Mouse (Mus musculus): ENCODE measurements at regions not wholly inside any gene's neighbourhood (a gene's known extent, or its start where the extent isn't known, plus 50 kb on each side); places are given as distances from the start of the nearest gene placed in this dataset.

DNA sequence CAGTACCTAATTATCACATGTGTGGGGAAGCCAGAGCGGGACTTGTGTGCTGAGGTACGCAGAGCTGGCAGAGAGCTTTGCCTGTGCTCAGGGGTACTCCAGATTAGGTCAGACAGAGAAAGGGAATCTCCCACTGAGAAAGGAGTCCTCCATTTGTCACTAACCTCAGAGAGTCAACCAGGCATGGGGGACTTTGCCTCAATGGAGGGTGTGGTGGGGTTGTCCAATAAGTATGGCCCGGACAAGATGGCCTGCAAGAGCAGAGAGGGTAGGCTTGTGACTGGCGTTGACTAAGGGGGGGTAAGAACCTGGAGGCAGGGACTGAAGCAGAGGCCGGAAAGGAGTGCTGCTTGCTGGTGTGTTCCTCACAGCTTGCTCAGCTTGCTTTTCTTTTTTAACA, 62.7 kb upstream of the Tns3 start:
- no peak overlapping the region for H3K27ac ChIP-seq (ENCODE audit: insufficient read depth, low read depth)
- no peaks in the 10 kb centered on the region for H3K9me3 ChIP-seq (replicated peaks; ENCODE audit: low read length)
- peaks cover 11% of the 10 kb centered on the region for H3K27me3 ChIP-seq (replicated peaks)
- H3K4me2 ChIP-seq (ENCODE audit: insufficient read depth, low read depth, poor library complexity, severe bottlenecking) = no peak overlapping the region
- no peak overlapping the region for H3K4me3 ChIP-seq (replicated peaks in 1 of 3; ENCODE audit: low read depth in 2 of 3, low read length in 2 of 3, poor library complexity in 1 of 3)
- no peaks in the 10 kb centered on the region for H3K4me1 ChIP-seq (ENCODE audit: control insufficient read depth in 1 of 2, insufficient read depth in 2 of 2)
- in situ Hi-C loops (cut with MboI; ENCODE audit: low pct_ligation_motif_present, low pct_unique_long_range_greater_than_20kb, low sequenced_read_pairs) = no loop called here
- no peaks in the 10 kb centered on the region for H3K79me2 ChIP-seq (replicated peaks; ENCODE audit: control insufficient read depth, extremely low read depth, insufficient read depth, poor library complexity, severe bottlenecking)
- dilution Hi-C loops (cut with MboI; ENCODE audit: extremely low pct_ligation_motif_present, extremely low pct_unique_long_range_greater_than_20kb, low sequenced_read_pairs) = no loop called here
- no peaks in the 10 kb centered on the region for H3K36me3 ChIP-seq (replicated peaks in 1 of 2; ENCODE audit: control insufficient read depth in 1 of 2, insufficient read depth in 1 of 2, low read length in 1 of 2)
- TF ChIP-seq POLR2A (IDR thresholded peaks at IDR 0.05; ENCODE audit: low read depth, low read length) = no peak
- no peak for TF ChIP-seq SIN3A (IDR thresholded peaks at IDR 0.05; ENCODE audit: low read length)
- no peak for TF ChIP-seq ZC3H11A (IDR thresholded peaks at IDR 0.05; ENCODE audit: low read depth, low read length)
- no peak for TF ChIP-seq MAFK (IDR thresholded peaks at IDR 0.05; ENCODE audit: insufficient replicate concordance, low read length)
- no peak for TF ChIP-seq MEF2A (IDR thresholded peaks at IDR 0.05; ENCODE audit: borderline replicate concordance, low read depth, low read length)
- no peak for TF ChIP-seq ETS1 (conservative IDR thresholded peaks at IDR 0.05; ENCODE audit: low read depth, low read length)
- TF ChIP-seq ELF1 (IDR thresholded peaks at IDR 0.05; ENCODE audit: low read depth, low read length) = no peak
- H3K9ac ChIP-seq (ENCODE audit: insufficient read depth, low read depth) = no peak overlapping the region
- DNase-seq (ENCODE audit: extremely low read depth) = no peak

DNA sequence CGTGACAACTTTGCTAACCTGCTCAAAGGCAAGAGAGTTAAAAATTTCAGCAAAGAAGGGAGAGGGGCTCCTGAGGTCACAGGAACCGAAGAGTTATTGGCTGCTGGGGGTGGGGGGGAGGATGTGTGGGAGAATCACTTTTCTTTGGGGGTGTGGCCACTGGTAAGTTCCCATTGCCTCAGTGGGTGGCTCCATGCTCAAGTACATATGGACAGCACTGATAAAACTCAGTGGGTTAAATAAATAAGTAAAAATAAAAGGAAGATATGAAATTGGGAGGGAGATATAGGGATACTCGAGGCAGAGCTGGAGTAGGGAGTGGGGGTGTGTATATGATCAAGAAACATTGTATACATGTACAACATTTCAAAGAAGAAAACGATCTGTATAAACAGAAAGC, 61.2 kb upstream of the Tns3 start:
- in situ Hi-C loops (cut with MboI; ENCODE audit: low pct_ligation_motif_present, low pct_unique_long_range_greater_than_20kb, low sequenced_read_pairs) (no loop called here), dilution Hi-C loops (cut with MboI; ENCODE audit: extremely low pct_ligation_motif_present, extremely low pct_unique_long_range_greater_than_20kb, low sequenced_read_pairs) (no loop called here)
- DNase-seq (ENCODE audit: extremely low read depth) = no peak
- H3K9me3 ChIP-seq (replicated peaks; ENCODE audit: low read length) = no peaks in the 10 kb centered on the region
- H3K4me2 ChIP-seq (ENCODE audit: insufficient read depth, low read depth, poor library complexity, severe bottlenecking) = no peak overlapping the region
- no peaks in the 10 kb centered on the region for H3K4me1 ChIP-seq (ENCODE audit: control insufficient read depth in 1 of 2, insufficient read depth in 2 of 2)
- H3K79me2 ChIP-seq (replicated peaks; ENCODE audit: control insufficient read depth, extremely low read depth, insufficient read depth, poor library complexity, severe bottlenecking) = no peaks in the 10 kb centered on the region
- no peak overlapping the region for H3K27ac ChIP-seq (ENCODE audit: insufficient read depth, low read depth)
- peaks cover 11% of the 10 kb centered on the region for H3K27me3 ChIP-seq (replicated peaks)
- no peak overlapping the region for H3K9ac ChIP-seq (ENCODE audit: insufficient read depth, low read depth)
- TF ChIP-seq ELF1 (IDR thresholded peaks at IDR 0.05; ENCODE audit: low read depth, low read length) = no peak
- H3K36me3 ChIP-seq (replicated peaks in 1 of 2; ENCODE audit: control insufficient read depth in 1 of 2, insufficient read depth in 1 of 2, low read length in 1 of 2) = no peaks in the 10 kb centered on the region
- H3K4me3 ChIP-seq (replicated peaks in 1 of 3; ENCODE audit: low read depth in 2 of 3, low read length in 2 of 3, poor library complexity in 1 of 3) = no peak overlapping the region

DNA sequence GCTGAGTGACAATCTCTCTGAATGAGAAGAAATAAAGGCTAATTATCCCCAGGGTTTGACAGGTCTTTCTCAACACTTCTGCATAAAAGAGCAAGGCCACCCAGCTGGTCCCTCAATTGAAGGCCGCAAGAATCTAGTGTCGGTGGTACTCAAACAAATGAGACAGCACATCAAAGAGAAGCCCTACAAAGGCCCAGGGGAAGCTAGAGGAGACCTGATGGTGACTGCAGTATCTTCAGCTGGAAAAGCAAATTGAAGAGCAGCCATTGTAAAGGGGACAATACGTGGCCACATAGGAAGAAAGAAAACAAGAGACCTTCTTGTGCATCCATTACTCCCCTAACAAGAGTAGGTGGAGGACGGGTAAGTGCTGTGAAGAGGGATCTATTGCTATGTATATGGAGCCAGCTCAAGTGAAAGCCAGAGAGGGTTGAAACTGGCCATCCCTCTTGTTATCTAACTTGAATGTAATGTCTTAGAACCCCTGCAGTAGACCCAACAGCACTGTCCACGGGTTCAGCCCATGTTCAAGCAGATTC, 58.8 kb upstream of the Tns3 start:
- dilution Hi-C loops (cut with MboI; ENCODE audit: extremely low pct_ligation_motif_present, extremely low pct_unique_long_range_greater_than_20kb, low sequenced_read_pairs) (no loop called here), in situ Hi-C loops (cut with MboI; ENCODE audit: low pct_ligation_motif_present, low pct_unique_long_range_greater_than_20kb, low sequenced_read_pairs) (no loop called here)
- Histone ChIP-seq H3K4me2 (ENCODE audit: insufficient read depth, low read depth, poor library complexity, severe bottlenecking) (no peak overlapping the region), H3K79me2 (replicated peaks; ENCODE audit: control insufficient read depth, extremely low read depth, insufficient read depth, poor library complexity, severe bottlenecking) (no peaks in the 10 kb centered on the region), H3K4me1 (ENCODE audit: control insufficient read depth in 1 of 2, insufficient read depth in 2 of 2) (no peaks in the 10 kb centered on the region), H3K9ac (ENCODE audit: insufficient read depth, low read depth) (no peak overlapping the region), H3K9me3 (replicated peaks; ENCODE audit: low read length) (no peaks in the 10 kb centered on the region), H3K4me3 (replicated peaks in 1 of 3; ENCODE audit: low read depth in 2 of 3, low read length in 2 of 3, poor library complexity in 1 of 3) (no peak overlapping the region), H3K36me3 (replicated peaks in 1 of 2; ENCODE audit: control insufficient read depth in 1 of 2, insufficient read depth in 1 of 2, low read length in 1 of 2) (no peaks in the 10 kb centered on the region), H3K27ac (ENCODE audit: insufficient read depth, low read depth) (no peak overlapping the region), H3K27me3 (replicated peaks) (peaks cover 11% of the 10 kb centered on the region)
- no peak for DNase-seq (ENCODE audit: extremely low read depth)
- TF ChIP-seq CHD1 (IDR thresholded peaks at IDR 0.05; ENCODE audit: low read depth, low read length) (no peak), KAT2A (IDR thresholded peaks at IDR 0.05; ENCODE audit: insufficient replicate concordance, low read length) (no peak), HCFC1 (IDR thresholded peaks at IDR 0.05; ENCODE audit: low read depth, low read length) (no peak), JUND (conservative IDR thresholded peaks at IDR 0.05; ENCODE audit: low read depth, low read length) (no peak), PAX5 (IDR thresholded peaks at IDR 0.05; ENCODE audit: low read length) (no peak), GABPA (IDR thresholded peaks at IDR 0.05; ENCODE audit: insufficient replicate concordance, low read depth, low read length) (no peak)

Data from CH12.LX (cell line).